Mouse (Mus musculus): ENCODE measurements around the gene Rasa2. TPM values are rescaled to one million over a fixed set of nuclear protein-coding genes. Genes with fewer than 3 reads are reported as not detected.
A peak's percentile ranks its signal among the peaks of the same experiment; 100 is the strongest.

Gene Rasa2
- total RNA-seq, 1 experiment from 2014 or later: 12.4 TPM

GRCm38 (mm10) chr9:96618448-96619176 lies 12.8 kb downstream of the Rasa2 start:
- ATAC-seq (replicated peaks in 1 of 2; ENCODE audit: insufficient read depth in 1 of 2, low FRiP score in 2 of 2, low TSS enrichment in 1 of 2, low read depth in 1 of 2, poor library complexity in 2 of 2, severe bottlenecking in 2 of 2): peak; percentile 27 to 80; a peak in 2 of 4 replicates

DNA sequence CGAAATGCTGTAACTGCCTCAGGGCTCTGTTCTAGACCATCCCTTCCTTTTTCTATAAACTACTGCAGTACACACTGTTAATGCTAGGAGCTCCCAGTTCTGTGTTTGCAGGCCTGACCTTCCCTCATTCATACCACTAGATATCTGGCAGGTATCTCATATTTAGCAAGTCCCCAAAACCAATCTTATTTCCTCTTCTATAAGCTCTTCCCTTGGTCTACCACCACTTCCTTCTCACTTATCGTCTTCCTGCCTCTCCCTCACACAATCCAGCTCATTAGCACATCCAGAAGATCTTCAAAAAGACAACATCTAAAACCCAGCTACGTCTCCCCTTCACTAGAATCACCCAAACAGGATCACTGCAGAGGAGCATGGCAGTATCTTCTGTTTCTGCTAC lies 19.1 kb downstream of the Rasa2 start:
- peak in 1 of 2 experiments; percentile 74; a peak in 3 of 4 replicates for ATAC-seq (replicated peaks in 1 of 2; ENCODE audit: insufficient read depth in 1 of 2, low FRiP score in 2 of 2, low TSS enrichment in 1 of 2, low read depth in 1 of 2, poor library complexity in 2 of 2, severe bottlenecking in 2 of 2)

- ATAC-seq (replicated peaks in 1 of 2; ENCODE audit: insufficient read depth in 1 of 2, low FRiP score in 2 of 2, low TSS enrichment in 1 of 2, low read depth in 1 of 2, poor library complexity in 2 of 2, severe bottlenecking in 2 of 2): peak; percentile 56 to 83
These were observed 19.6 kb downstream of the Rasa2 start for GRCm38 (mm10) chr9:96611693-96612293.

GRCm38 (mm10) chr9:96610813-96611212 lies 20.6 kb downstream of the Rasa2 start:
- no peak for ATAC-seq (replicated peaks in 1 of 2; ENCODE audit: insufficient read depth in 1 of 2, low FRiP score in 2 of 2, low TSS enrichment in 1 of 2, low read depth in 1 of 2, poor library complexity in 2 of 2, severe bottlenecking in 2 of 2)

DNA sequence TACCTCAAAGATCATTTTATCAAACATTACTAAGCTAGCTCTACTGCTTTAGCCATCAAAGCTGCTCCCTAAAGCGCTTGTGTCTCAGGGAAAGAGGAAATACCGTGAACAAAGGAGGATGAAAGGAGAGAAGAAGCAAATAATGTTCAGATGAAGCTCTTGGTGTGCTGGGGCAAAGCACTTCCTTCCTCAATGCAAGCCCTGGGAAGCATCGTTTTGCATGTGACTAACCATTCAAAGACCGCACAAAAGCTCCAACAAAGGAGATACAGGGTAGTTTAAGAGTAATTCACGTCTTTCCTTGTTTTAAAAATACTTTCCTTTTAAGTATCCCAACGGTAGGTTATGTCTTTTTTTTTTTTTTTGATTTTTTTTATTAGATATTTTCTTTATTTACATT lies 28.0 kb downstream of the Rasa2 start:
- no peak for ATAC-seq (replicated peaks in 1 of 2; ENCODE audit: insufficient read depth in 1 of 2, low FRiP score in 2 of 2, low TSS enrichment in 1 of 2, low read depth in 1 of 2, poor library complexity in 2 of 2, severe bottlenecking in 2 of 2)

DNA sequence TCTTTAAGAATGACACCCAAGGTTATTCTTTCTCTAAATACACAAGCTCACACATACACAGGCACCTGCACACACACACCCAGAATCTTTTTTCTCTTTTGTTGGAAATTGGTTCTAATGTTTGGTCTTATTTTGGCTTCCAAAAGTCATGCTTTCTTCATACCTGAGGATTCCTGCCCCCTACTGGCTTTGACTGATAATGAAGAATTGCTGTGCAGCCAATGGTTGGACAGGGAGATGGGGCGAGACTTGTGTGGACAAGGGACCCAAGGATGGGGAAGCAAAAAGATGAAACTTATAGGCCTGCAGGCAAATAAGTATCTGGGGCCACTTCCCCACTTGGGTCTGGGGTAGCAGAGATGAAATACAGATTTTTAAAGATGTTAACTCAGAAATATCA lies 33.5 kb downstream of the Rasa2 start:
- no peak for ATAC-seq (replicated peaks in 1 of 2; ENCODE audit: insufficient read depth in 1 of 2, low FRiP score in 2 of 2, low TSS enrichment in 1 of 2, low read depth in 1 of 2, poor library complexity in 2 of 2, severe bottlenecking in 2 of 2)

GRCm38 (mm10) chr9:96592670-96593600 lies 38.5 kb downstream of the Rasa2 start:
- ATAC-seq (replicated peaks in 1 of 2; ENCODE audit: insufficient read depth in 1 of 2, low FRiP score in 2 of 2, low TSS enrichment in 1 of 2, low read depth in 1 of 2, poor library complexity in 2 of 2, severe bottlenecking in 2 of 2): no peak

DNA sequence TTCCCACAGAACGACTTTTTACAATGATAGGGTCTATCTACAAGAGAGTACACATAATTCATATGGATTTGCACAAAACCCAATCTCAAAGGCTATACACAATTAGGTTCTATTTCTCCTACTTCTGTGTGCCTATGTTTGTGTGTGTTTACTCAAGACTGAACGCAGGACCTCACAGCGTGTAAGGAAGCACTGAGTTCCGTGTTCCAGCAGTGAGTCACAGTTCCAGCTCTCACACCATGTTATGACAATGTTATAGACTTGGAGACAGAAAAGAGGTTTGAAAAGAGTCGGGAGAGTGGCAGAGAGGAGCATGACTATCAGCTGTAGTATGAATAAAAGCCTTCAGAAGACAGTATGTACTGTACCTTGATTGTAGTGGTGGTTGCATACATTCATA lies 42.1 kb downstream of the Rasa2 start:
- no peak for ATAC-seq (replicated peaks in 1 of 2; ENCODE audit: insufficient read depth in 1 of 2, low FRiP score in 2 of 2, low TSS enrichment in 1 of 2, low read depth in 1 of 2, poor library complexity in 2 of 2, severe bottlenecking in 2 of 2)

GRCm38 (mm10) chr9:96583496-96583895 lies 47.9 kb downstream of the Rasa2 start:
- no peak for ATAC-seq (replicated peaks in 1 of 2; ENCODE audit: insufficient read depth in 1 of 2, low FRiP score in 2 of 2, low TSS enrichment in 1 of 2, low read depth in 1 of 2, poor library complexity in 2 of 2, severe bottlenecking in 2 of 2)

GRCm38 (mm10) chr9:96583076-96583475 lies 48.3 kb downstream of the Rasa2 start:
- ATAC-seq (replicated peaks in 1 of 2; ENCODE audit: insufficient read depth in 1 of 2, low FRiP score in 2 of 2, low TSS enrichment in 1 of 2, low read depth in 1 of 2, poor library complexity in 2 of 2, severe bottlenecking in 2 of 2): peak; percentile 87 to 95

- peak; percentile 58 to 63 for ATAC-seq (replicated peaks in 1 of 2; ENCODE audit: insufficient read depth in 1 of 2, low FRiP score in 2 of 2, low TSS enrichment in 1 of 2, low read depth in 1 of 2, poor library complexity in 2 of 2, severe bottlenecking in 2 of 2)
These were observed 53.2 kb downstream of the Rasa2 start for GRCm38 (mm10) chr9:96578190-96578589.

GRCm38 (mm10) chr9:96577674-96578073 lies 53.7 kb downstream of the Rasa2 start:
- ATAC-seq (replicated peaks in 1 of 2; ENCODE audit: insufficient read depth in 1 of 2, low FRiP score in 2 of 2, low TSS enrichment in 1 of 2, low read depth in 1 of 2, poor library complexity in 2 of 2, severe bottlenecking in 2 of 2): peak; percentile 62 to 75

- ATAC-seq (replicated peaks in 1 of 2; ENCODE audit: insufficient read depth in 1 of 2, low FRiP score in 2 of 2, low TSS enrichment in 1 of 2, low read depth in 1 of 2, poor library complexity in 2 of 2, severe bottlenecking in 2 of 2): 0 out of 4 replicates have a peak, but pooled peaks of 1 of the 2 experiments have one; percentile 28
These were observed 58.2 kb downstream of the Rasa2 start for GRCm38 (mm10) chr9:96573252-96573651.

DNA sequence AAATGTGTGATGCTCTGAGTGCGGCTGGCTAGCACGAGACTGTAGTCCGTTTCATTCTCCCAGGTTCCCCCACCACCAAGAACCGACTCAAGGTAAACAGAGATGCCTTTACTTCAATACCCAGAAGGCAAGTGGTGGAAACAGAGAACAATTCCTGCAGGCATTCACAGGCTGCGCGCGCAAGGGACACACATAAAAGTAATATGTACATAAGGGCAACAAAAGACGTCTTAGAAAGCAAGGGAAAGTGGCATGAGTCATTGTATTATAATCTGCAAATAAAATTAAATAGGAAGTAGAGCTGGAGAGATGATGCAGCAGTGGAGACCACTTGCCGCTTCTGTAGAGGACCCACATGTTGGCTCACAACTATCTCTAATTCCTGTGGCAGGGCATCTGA lies 58.7 kb downstream of the Rasa2 start:
- no peak for ATAC-seq (replicated peaks in 1 of 2; ENCODE audit: insufficient read depth in 1 of 2, low FRiP score in 2 of 2, low TSS enrichment in 1 of 2, low read depth in 1 of 2, poor library complexity in 2 of 2, severe bottlenecking in 2 of 2)

DNA sequence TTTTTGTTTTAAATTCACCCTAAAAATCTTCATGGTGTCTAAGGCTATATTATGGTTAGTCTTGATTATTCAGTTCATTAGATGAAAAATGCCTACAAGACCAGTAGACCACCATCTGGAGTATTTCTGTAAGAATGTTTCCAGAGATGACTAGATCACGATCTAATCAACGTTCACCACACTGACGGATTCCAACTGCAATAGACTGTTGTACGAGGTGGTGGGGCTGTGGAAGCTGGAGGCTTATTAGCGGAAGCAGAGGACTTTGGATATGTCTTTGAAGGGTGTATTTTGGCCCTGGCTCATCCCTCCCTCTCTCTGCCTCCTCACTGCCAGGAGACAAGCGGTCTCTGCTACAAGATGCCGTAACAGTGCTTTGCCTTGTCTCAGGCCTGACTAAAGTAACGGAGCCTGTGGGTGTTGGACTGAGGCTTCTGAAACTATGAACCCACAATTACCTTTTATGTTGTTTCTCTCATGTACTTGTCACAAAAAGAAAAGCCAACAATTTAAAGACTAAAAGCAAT lies 64.9 kb downstream of the Rasa2 start:
- no peak for ATAC-seq (replicated peaks in 1 of 2; ENCODE audit: insufficient read depth in 1 of 2, low FRiP score in 2 of 2, low TSS enrichment in 1 of 2, low read depth in 1 of 2, poor library complexity in 2 of 2, severe bottlenecking in 2 of 2)

DNA sequence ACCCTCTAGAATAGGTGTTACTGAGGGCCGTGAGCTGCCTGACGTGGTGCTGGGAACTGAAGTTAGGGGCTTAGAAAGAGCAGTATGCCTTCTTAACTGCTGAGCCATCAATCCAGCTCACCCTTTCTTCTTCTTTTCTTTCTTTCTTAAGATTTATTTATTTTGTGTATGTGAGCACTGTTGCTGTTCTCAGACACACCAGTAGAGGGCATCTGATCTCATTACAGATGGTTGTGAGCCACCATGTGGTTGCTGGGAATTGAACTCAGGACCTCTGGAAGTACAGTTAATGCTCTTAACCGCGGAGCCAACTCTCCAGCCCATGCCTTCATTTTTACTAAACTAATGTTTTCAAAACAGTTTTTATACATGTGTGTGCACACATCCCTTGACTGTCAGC lies 67.9 kb downstream of the Rasa2 start:
- ATAC-seq (replicated peaks in 1 of 2; ENCODE audit: insufficient read depth in 1 of 2, low FRiP score in 2 of 2, low TSS enrichment in 1 of 2, low read depth in 1 of 2, poor library complexity in 2 of 2, severe bottlenecking in 2 of 2): no peak

DNA sequence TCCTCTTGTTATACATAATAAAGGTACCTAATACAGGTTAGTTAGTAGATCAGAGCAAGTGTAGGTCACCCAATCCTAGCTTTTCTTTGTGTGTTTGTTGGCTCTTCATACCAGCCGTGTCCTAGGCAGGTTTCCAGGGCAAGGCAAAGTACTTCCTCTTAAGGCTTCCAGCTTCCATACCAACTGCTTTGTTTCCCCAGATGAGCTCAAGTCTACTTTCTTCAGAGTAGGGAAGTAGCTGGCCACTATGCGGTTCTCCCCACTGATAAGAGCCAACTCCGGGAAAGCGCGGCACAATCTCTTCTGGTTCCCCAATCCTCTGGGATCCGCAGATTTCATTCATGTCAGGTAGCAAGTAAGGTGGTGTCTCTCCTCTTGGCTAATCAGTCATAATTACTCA lies 72.3 kb downstream of the Rasa2 start:
- no peak for ATAC-seq (replicated peaks in 1 of 2; ENCODE audit: insufficient read depth in 1 of 2, low FRiP score in 2 of 2, low TSS enrichment in 1 of 2, low read depth in 1 of 2, poor library complexity in 2 of 2, severe bottlenecking in 2 of 2)

DNA sequence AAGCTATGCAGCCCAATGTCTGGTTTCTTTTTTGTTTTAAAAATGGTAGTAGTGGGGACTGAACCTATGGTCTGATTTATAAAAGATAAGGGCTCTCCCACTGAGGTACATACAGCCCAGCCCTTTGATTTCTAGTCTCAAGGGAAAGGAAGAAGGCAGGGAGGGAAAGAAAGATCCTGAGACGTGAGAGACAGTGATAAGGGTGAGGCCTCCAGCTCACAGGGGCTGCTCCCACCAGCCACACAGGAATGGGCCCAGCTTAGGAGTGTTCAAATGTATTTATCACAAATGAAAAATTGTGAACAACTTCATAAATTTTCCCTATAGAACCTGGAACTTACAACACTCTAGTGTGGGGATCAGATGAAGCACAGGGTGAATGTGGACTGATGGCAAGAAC lies 72.8 kb downstream of the Rasa2 start:
- ATAC-seq (replicated peaks in 1 of 2; ENCODE audit: insufficient read depth in 1 of 2, low FRiP score in 2 of 2, low TSS enrichment in 1 of 2, low read depth in 1 of 2, poor library complexity in 2 of 2, severe bottlenecking in 2 of 2): no peak
